Mouse (Mus musculus) embryonic facial prominence, embryonic 15.5 days (tissue): ENCODE measurements around the gene B3galt5. TPM values are rescaled to one million over a fixed set of nuclear protein-coding genes. Genes with fewer than 3 reads are reported as not detected.
A peak's percentile ranks its signal among the peaks of the same experiment; 100 is the strongest.
"Not testable (repeated sequence)": the region's sequence is repeated elsewhere in the genome, so short reads cannot be mapped to it uniquely, and the experiment has no call there.

Source experiments
- ATAC-seq: fragments of 200-750 bp; cut with Nextera tagmentation; 2 replicates; pipeline ENCODE4 v1.8.0; 2017; ENCODE audit warnings: low read depth, moderate TSS enrichment; ENCODE audit not compliant: insufficient number of reproducible peaks, low FRiP score, low TSS enrichment
- H3K27ac ChIP-seq: fragments of 300-500 bp; sonication (generic); replicated peaks from 2 replicates; pipeline ENCODE4 v1.5.1; 2015; ENCODE audit warnings: mild to moderate bottlenecking, inconsistent platforms
- H3K27me3 ChIP-seq: fragments of 300-500 bp; sonication (generic); 2 replicates; pipeline ENCODE4 v1.6.1; 2015; ENCODE audit warnings: inconsistent platforms
- H3K36me3 ChIP-seq: fragments of 300-500 bp; sonication (generic); 2 replicates; pipeline ENCODE4 v1.6.1; 2015; ENCODE audit warnings: mild to moderate bottlenecking, inconsistent platforms
- H3K4me1 ChIP-seq: fragments of 300-500 bp; sonication (generic); 2 replicates; pipeline ENCODE4 v1.6.1; 2015; ENCODE audit warnings: inconsistent platforms
- H3K4me2 ChIP-seq: fragments of 300-500 bp; sonication (generic); replicated peaks from 2 replicates; pipeline ENCODE4 v1.6.1; 2015; ENCODE audit warnings: mild to moderate bottlenecking, inconsistent platforms
- H3K4me3 ChIP-seq: fragments of 300-500 bp; sonication (generic); replicated peaks from 2 replicates; pipeline ENCODE4 v1.5.1; 2015; ENCODE audit warnings: mild to moderate bottlenecking, inconsistent platforms
- H3K9ac ChIP-seq: fragments of 300-500 bp; sonication (generic); 2 replicates; pipeline ENCODE4 v1.6.1; 2015; ENCODE audit warnings: inconsistent platforms
- H3K9me3 ChIP-seq: fragments of 300-500 bp; sonication (generic); replicated peaks from 2 replicates; pipeline ENCODE4 v1.6.1; 2016; ENCODE audit warnings: inconsistent platforms
- WGBS: fragments of 180-500 bp; shearing (Covaris S2); methylation state at CpG from one replicate; pipeline ENCODE4 v1.1.7; 2015; 5-methylcytosine and 5-hydroxymethylcytosine counted together
- polyA plus RNA-seq: library from polyadenylated mRNA; unstranded; fragments of >200 nt; fragmentation: Nextera tagmentation; extraction: Ambion mirVana; gene quantifications from 2 replicates; pipeline ENCODE4 v1.2.1, GENCODE M21; 2015

Gene B3galt5
- polyA plus RNA-seq, 1 experiment from 2014 or later: 0.61 TPM

- H3K4me2 ChIP-seq: no peak overlapping the region
- no peaks in the 10 kb centered on the region for H3K9me3 ChIP-seq
- no peaks in the 10 kb centered on the region for H3K27me3 ChIP-seq
- no peak overlapping the region for H3K9ac ChIP-seq
- ATAC-seq: no peak
- H3K27ac ChIP-seq: no peak overlapping the region
- no peaks in the 10 kb centered on the region for H3K4me1 ChIP-seq
- no peak overlapping the region for H3K4me3 ChIP-seq
- H3K36me3 ChIP-seq: no peaks in the 10 kb centered on the region
These were observed 68.8 kb downstream of the B3galt5 start for GRCm38 (mm10) chr16:96304438-96304837.

- H3K4me1 ChIP-seq: no peaks in the 10 kb centered on the region
- no peaks in the 10 kb centered on the region for H3K36me3 ChIP-seq
- WGBS: 73% methylated on average over 4 of the region's 4 CpGs
- no peak overlapping the region for H3K27ac ChIP-seq
- no peaks in the 10 kb centered on the region for H3K27me3 ChIP-seq
- H3K4me2 ChIP-seq: no peak overlapping the region
- no peak for ATAC-seq
- H3K4me3 ChIP-seq: no peak overlapping the region
- H3K9ac ChIP-seq: no peak overlapping the region
- H3K9me3 ChIP-seq: no peaks in the 10 kb centered on the region
These were observed 71.3 kb downstream of the B3galt5 start for GRCm38 (mm10) chr16:96306905-96307304.

- no peak overlapping the region for H3K4me3 ChIP-seq
- no peak overlapping the region for H3K27ac ChIP-seq
- no peaks in the 10 kb centered on the region for H3K4me1 ChIP-seq
- 86% methylated on average over 8 of the region's 8 CpGs for WGBS
- H3K9ac ChIP-seq: no peak overlapping the region
- H3K36me3 ChIP-seq: no peaks in the 10 kb centered on the region
- H3K27me3 ChIP-seq: no peaks in the 10 kb centered on the region
- no peak overlapping the region for H3K4me2 ChIP-seq
- H3K9me3 ChIP-seq: no peaks in the 10 kb centered on the region
- ATAC-seq: no peak
These were observed 82.2 kb downstream of the B3galt5 start for GRCm38 (mm10) chr16:96317803-96318202.

- H3K27me3 ChIP-seq: no peaks in the 10 kb centered on the region
- no peaks in the 10 kb centered on the region for H3K4me1 ChIP-seq
- H3K4me3 ChIP-seq: no peak overlapping the region
- 94% methylated on average over 1 of the region's 1 CpGs for WGBS
- H3K9ac ChIP-seq: no peak overlapping the region
- H3K36me3 ChIP-seq: no peaks in the 10 kb centered on the region
- no peak for ATAC-seq
- no peak overlapping the region for H3K4me2 ChIP-seq
- no peak overlapping the region for H3K27ac ChIP-seq
- no peaks in the 10 kb centered on the region for H3K9me3 ChIP-seq
These were observed 87.1 kb downstream of the B3galt5 start for GRCm38 (mm10) chr16:96322739-96323138.

GRCm38 (mm10) chr16:96323166-96323565 lies 87.6 kb downstream of the B3galt5 start:
- Histone ChIP-seq H3K27me3 (no peaks in the 10 kb centered on the region), H3K4me1 (no peaks in the 10 kb centered on the region), H3K4me3 (no peak overlapping the region), H3K9ac (no peak overlapping the region), H3K36me3 (no peaks in the 10 kb centered on the region), H3K4me2 (no peak overlapping the region), H3K27ac (no peak overlapping the region), H3K9me3 (no peaks in the 10 kb centered on the region)
- 81% methylated on average over 4 of the region's 4 CpGs for WGBS
- no peak for ATAC-seq

- Histone ChIP-seq H3K9me3 (no peaks in the 10 kb centered on the region), H3K9ac (no peak overlapping the region), H3K36me3 (no peaks in the 10 kb centered on the region), H3K27ac (no peak overlapping the region), H3K4me2 (no peak overlapping the region), H3K27me3 (no peaks in the 10 kb centered on the region), H3K4me1 (no peaks in the 10 kb centered on the region), H3K4me3 (no peak overlapping the region)
- ATAC-seq: no peak
- 45% methylated on average over 10 of the region's 10 CpGs for WGBS
These were observed 90.8 kb downstream of the B3galt5 start for GRCm38 (mm10) chr16:96326110-96326999.

GRCm38 (mm10) chr16:96327251-96327650 lies 91.7 kb downstream of the B3galt5 start:
- H3K27me3 ChIP-seq, H3K9me3 ChIP-seq, ATAC-seq, H3K4me1 ChIP-seq, H3K9ac ChIP-seq, H3K4me3 ChIP-seq, H3K27ac ChIP-seq, H3K4me2 ChIP-seq, H3K36me3 ChIP-seq: not testable (repeated sequence)
- 34% methylated on average over 9 of the region's 9 CpGs for WGBS

- Histone ChIP-seq H3K27me3 (no peaks in the 10 kb centered on the region), H3K36me3 (no peaks in the 10 kb centered on the region), H3K9ac (no peak overlapping the region), H3K27ac (no peak overlapping the region), H3K4me2 (no peak overlapping the region), H3K4me3 (no peak overlapping the region), H3K9me3 (no peaks in the 10 kb centered on the region), H3K4me1 (no peaks in the 10 kb centered on the region)
- ATAC-seq: no peak
- 80% methylated on average over 4 of the region's 4 CpGs for WGBS
These were observed 104.0 kb downstream of the B3galt5 start for GRCm38 (mm10) chr16:96339570-96339969.

- WGBS: 8% methylated on average over 5 of the region's 5 CpGs
- no peak overlapping the region for H3K4me2 ChIP-seq
These were observed 105.7 kb downstream of the B3galt5 start for GRCm38 (mm10) chr16:96341269-96341668.

GRCm38 (mm10) chr16:96341945-96342344 lies 106.3 kb downstream of the B3galt5 start:
- no peak overlapping the region for H3K9ac ChIP-seq
- no peak for ATAC-seq
- H3K4me3 ChIP-seq: no peak overlapping the region
- no peaks in the 10 kb centered on the region for H3K36me3 ChIP-seq
- H3K27me3 ChIP-seq: no peaks in the 10 kb centered on the region
- H3K4me1 ChIP-seq: no peaks in the 10 kb centered on the region
- H3K27ac ChIP-seq: no peak overlapping the region
- 78% methylated on average over 4 of the region's 4 CpGs for WGBS
- no peak overlapping the region for H3K4me2 ChIP-seq
- H3K9me3 ChIP-seq: no peaks in the 10 kb centered on the region

More at GRCm38 (mm10) chr16:96341269-96341668, 105.7 kb downstream of the B3galt5 start:
- no peak for ATAC-seq
- no peaks in the 10 kb centered on the region for H3K9me3 ChIP-seq
- no peak overlapping the region for H3K9ac ChIP-seq
- H3K4me1 ChIP-seq: no peaks in the 10 kb centered on the region
- H3K4me3 ChIP-seq: no peak overlapping the region
- H3K27me3 ChIP-seq: no peaks in the 10 kb centered on the region
- H3K36me3 ChIP-seq: no peaks in the 10 kb centered on the region
- no peak overlapping the region for H3K27ac ChIP-seq

- Histone ChIP-seq H3K9me3 (no peaks in the 10 kb centered on the region), H3K4me2 (0 out of 2 replicates have a peak overlapping the region, but pooled peaks have one; percentile 24), H3K4me1 (no peaks in the 10 kb centered on the region), H3K9ac (no peak overlapping the region), H3K27ac (no peak overlapping the region), H3K4me3 (no peak overlapping the region), H3K27me3 (no peaks in the 10 kb centered on the region), H3K36me3 (no peaks in the 10 kb centered on the region)
- 3% methylated on average over 10 of the region's 10 CpGs for WGBS
- ATAC-seq: no peak
These were observed 109.5 kb downstream of the B3galt5 start for GRCm38 (mm10) chr16:96345117-96345516.

- Histone ChIP-seq H3K4me2 (no peak overlapping the region), H3K9me3 (no peaks in the 10 kb centered on the region), H3K36me3 (no peaks in the 10 kb centered on the region), H3K4me1 (no peaks in the 10 kb centered on the region), H3K27ac (no peak overlapping the region), H3K9ac (no peak overlapping the region), H3K4me3 (no peak overlapping the region), H3K27me3 (no peaks in the 10 kb centered on the region)
- ATAC-seq: no peak
- WGBS: 36% methylated on average over 11 of the region's 11 CpGs
These were observed 112.5 kb downstream of the B3galt5 start for GRCm38 (mm10) chr16:96348070-96348469.
